Comparison of ENCODE assay signal across 11 mouse cellular contexts in genomic region chr2:21030650-21031049, GRCm38 (mm10).
"Had no signal": no experiment of that assay in that cellular context is flagged by ENCODE, and none has a peak within 500 bp of the region (broad histone marks: within the 10 kb centered on the region; RNA-seq: fewer than 3 reads in every experiment).

No protein-coding gene starts in this region.

- DNase-seq: left cerebral cortex, postnatal 4 days; lung, adult 18-20 months; lung, postnatal 36 days; right cerebral cortex, adult 18-20 months; right cerebral cortex, postnatal 25 days; thymus, postnatal 4 days had no signal

- H3K27me3 ChIP-seq: neural tube, embryonic 15.5 days had no signal

- H3K4me3 ChIP-seq: limb, embryonic 13.5 days; midbrain, embryonic 13.5 days; myocyte; neural tube, embryonic 15.5 days had no signal

- H3K27ac ChIP-seq: limb, embryonic 13.5 days; liver, embryonic 14.5 days; midbrain, embryonic 13.5 days; neural tube, embryonic 15.5 days had no signal

- H3K4me1 ChIP-seq: neural tube, embryonic 15.5 days had no signal
